Mouse (Mus musculus): ENCODE results near the gene Lgr4.

The Lgr4 gene

GRCm38 (mm10) chr2:110017087-110017486 lies 99.6 kb downstream of the Lgr4 start:
- DNase-seq (ENCODE audit: low read depth, low spot score), result no peak

- peak; percentile 90 for DNase-seq (ENCODE audit: low read depth, low spot score)
Measured at GRCm38 (mm10) chr2:110017616-110018505, 100.4 kb downstream of the Lgr4 start, which contains the start of gene Ccdc34. Gene Ccdc34 (plus strand): TSS chr2:110017817.

- DNase-seq (ENCODE audit: low read depth, low spot score), result no peak
Measured at GRCm38 (mm10) chr2:110019656-110020055, 102.2 kb downstream of the Lgr4 start.

GRCm38 (mm10) chr2:110020430-110020829 lies 103.0 kb downstream of the Lgr4 start:
- DNase-seq (ENCODE audit: low read depth, low spot score), result no peak

GRCm38 (mm10) chr2:110036265-110036664 lies 118.8 kb downstream of the Lgr4 start:
- no peak for DNase-seq (ENCODE audit: low read depth, low spot score)

- DNase-seq (ENCODE audit: low read depth, low spot score), result no peak
Measured at GRCm38 (mm10) chr2:110036665-110037064, 119.2 kb downstream of the Lgr4 start.

- DNase-seq (ENCODE audit: low read depth, low spot score), result no peak
Measured at GRCm38 (mm10) chr2:110037221-110037620, 119.8 kb downstream of the Lgr4 start.

GRCm38 (mm10) chr2:110038341-110038740 lies 120.9 kb downstream of the Lgr4 start:
- DNase-seq (ENCODE audit: low read depth, low spot score), result peak; percentile 67

- no peak for DNase-seq (ENCODE audit: low read depth, low spot score)
Measured at GRCm38 (mm10) chr2:110042861-110043760, 125.7 kb downstream of the Lgr4 start.

GRCm38 (mm10) chr2:110058424-110058823 lies 141.0 kb downstream of the Lgr4 start:
- DNase-seq (ENCODE audit: low read depth, low spot score), result no peak

- no peak for DNase-seq (ENCODE audit: low read depth, low spot score)
Measured at GRCm38 (mm10) chr2:110063131-110063530, 145.7 kb downstream of the Lgr4 start.

Measured in telencephalon, adult 2 months (tissue).